Mouse (Mus musculus) heart, postnatal 10 days (tissue): Measurements from ENCODE around the gene Stam2. TPM values are rescaled to one million over a fixed set of nuclear protein-coding genes. Genes with fewer than 3 reads are reported as not detected.

Experiments
- DNase-seq, 2 experiments: peaks; one replicate each; pipeline ENCODE4 v3.0.0; 2021
- intact Hi-C: fragments of 180-260 bp; cut with DNase I; formaldehyde crosslinking; loops from one replicate; pipeline ENCODE4 v1.15.1; 2025
- total RNA-seq, 2 experiments: library from RNA; stranded (reverse); gene quantifications; 2 replicates each; pipeline ENCODE4 v1.2.3; 2021

Stam2 gene
- total RNA-seq, 2 experiments from 2014 or later: 27.5 to 31.6 TPM

GRCm38 (mm10) chr2:52670733-52671132 lies 71.3 kb downstream of the Stam2 start:
- intact Hi-C loops: no loop called here
- DNase-seq: no peak

GRCm38 (mm10) chr2:52668480-52668879 lies 73.6 kb downstream of the Stam2 start:
- no peak for DNase-seq
- intact Hi-C loops: no loop called here

- intact Hi-C loops: no loop called here
- DNase-seq: no peak
These were observed 85.4 kb downstream of the Stam2 start for GRCm38 (mm10) chr2:52656722-52657121.

GRCm38 (mm10) chr2:52654541-52654940 lies 87.5 kb downstream of the Stam2 start:
- no peak for DNase-seq
- intact Hi-C loops: no loop called here

GRCm38 (mm10) chr2:52651547-52651946 lies 90.5 kb downstream of the Stam2 start:
- no peak for DNase-seq
- intact Hi-C loops: no loop called here

GRCm38 (mm10) chr2:52647255-52647998 lies 94.7 kb downstream of the Stam2 start:
- intact Hi-C loops: no loop called here
- DNase-seq: peak; percentile 22 to 58

GRCm38 (mm10) chr2:52643657-52644056 lies 98.4 kb downstream of the Stam2 start:
- intact Hi-C loops: no loop called here
- no peak for DNase-seq

Other genes with a start within 250 kb of the Stam2 start
- under 1 TPM; 0.74 to 0.96 TPM for gene Cacnb4, start 65.5 kb downstream of the Stam2 start, total RNA-seq
- 1 to 10 TPM; 7.5 to 7.8 TPM for gene Fmnl2, start 115.6 kb upstream of the Stam2 start, total RNA-seq